Mouse (Mus musculus) MEL (cell line): ENCODE data around the gene Ppia.

ENCODE experiments used
- CHD2 ChIP-seq: IDR thresholded peaks from 2 replicates; pipeline ENCODE4 v1.6.1; 2011; ENCODE audit warnings: low read length, improper control_type of control experiment
- CTCF ChIP-seq, 3 experiments: IDR thresholded peaks in 2 of 3; conservative IDR thresholded peaks in 1 of 3; 2 replicates each; pipeline ENCODE4 v1.5.1; 2011 to 2012; ENCODE audit warnings: low read length in 3 of 3, low read depth in 2 of 3, mild to moderate bottlenecking in 2 of 3, improper control_type of control experiment in 1 of 3, inconsistent platforms in 1 of 3, mixed read lengths in 1 of 3, moderate library complexity in 1 of 3; ENCODE audit not compliant: control insufficient read depth in 1 of 3, insufficient read depth in 1 of 3, poor library complexity in 1 of 3, severe bottlenecking in 1 of 3
- GATA1 ChIP-seq: IDR thresholded peaks from 2 replicates; pipeline ENCODE4 v1.6.1; 2011; ENCODE audit warnings: low read depth, low read length, improper control_type of control experiment
- MAFK ChIP-seq: IDR thresholded peaks from 2 replicates; pipeline ENCODE4 v1.6.1; 2011; ENCODE audit warnings: low read depth, mild to moderate bottlenecking, low read length, improper control_type of control experiment, borderline replicate concordance
- MAX ChIP-seq: IDR thresholded peaks from 2 replicates; pipeline ENCODE4 v1.6.1; 2011; ENCODE audit warnings: low read length, improper control_type of control experiment
- MEF2A ChIP-seq: IDR thresholded peaks from 2 replicates; pipeline ENCODE4 v1.6.1; 2014; ENCODE audit warnings: low read depth, mild to moderate bottlenecking, inconsistent platforms, low read length, improper control_type of control experiment; ENCODE audit not compliant: poor library complexity, insufficient replicate concordance, severe bottlenecking; ENCODE audit errors: extremely low read depth

DNA sequence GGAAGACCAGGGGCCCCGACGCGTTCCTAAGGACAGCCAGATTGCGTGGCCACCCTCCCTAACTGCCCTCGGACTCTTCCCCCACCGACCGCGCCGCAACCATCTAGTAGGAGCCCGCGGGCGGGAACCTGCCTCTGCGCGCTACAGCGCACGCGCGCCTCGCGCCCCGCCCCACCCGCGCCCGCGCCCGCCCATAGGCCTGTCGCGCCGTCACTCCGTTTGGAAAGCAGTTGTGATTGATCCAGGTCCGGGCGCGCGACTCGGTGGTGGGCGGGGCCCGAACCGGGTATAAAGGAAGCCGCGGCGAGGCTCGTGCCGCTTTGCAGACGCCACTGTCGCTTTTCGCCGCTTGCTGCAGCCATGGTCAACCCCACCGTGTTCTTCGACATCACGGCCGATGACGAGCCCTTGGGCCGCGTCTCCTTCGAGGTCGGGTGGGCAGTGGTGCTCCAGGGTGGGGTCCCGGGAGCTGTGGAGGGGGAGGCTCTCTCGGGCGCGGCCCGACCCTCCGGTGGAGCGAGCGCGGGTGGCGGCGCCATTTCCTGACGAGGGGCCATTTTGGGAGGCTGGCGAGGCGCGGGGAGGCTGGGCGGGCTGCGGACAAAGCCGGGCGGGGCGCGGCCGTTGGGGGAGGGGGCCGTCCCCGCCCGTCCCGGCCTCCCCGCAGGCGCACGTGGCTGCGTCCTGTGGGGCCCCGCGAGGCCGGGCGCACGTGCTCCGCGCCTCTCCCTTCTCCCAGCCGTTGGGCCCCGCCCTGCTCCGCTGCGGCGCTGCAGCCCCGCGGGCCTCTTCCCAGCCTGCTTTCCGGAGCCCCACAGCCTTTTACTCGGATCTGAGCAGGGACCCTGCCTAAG, 535 bp downstream of the Ppia start:
- TF ChIP-seq GATA1 (no peak), CTCF (IDR thresholded peaks at IDR 0.05 in 2 of 3, conservative IDR thresholded peaks at IDR 0.05 in 1 of 3; ENCODE audit: control insufficient read depth in 1 of 3, insufficient read depth in 1 of 3, low read depth in 2 of 3, low read length in 3 of 3, poor library complexity in 1 of 3, severe bottlenecking in 1 of 3) (no peak), MAFK (no peak), MAX (peak; percentile 99), CHD2 (no peak), MEF2A (no peak)
